Mouse (Mus musculus) hindbrain, embryonic 12.5 days (tissue): ENCODE data around the gene Cmtm3. TPM values are rescaled to one million over a fixed set of nuclear protein-coding genes. Genes with fewer than 3 reads are reported as not detected.

Experiments
- ATAC-seq: fragments of 200-750 bp; cut with Nextera tagmentation; 2 replicates; pipeline ENCODE4 v1.8.0; 2017; ENCODE audit warnings: moderate TSS enrichment; ENCODE audit not compliant: low FRiP score
- H3K27ac ChIP-seq: fragments of 300-500 bp; sonication (generic); 2 replicates; pipeline ENCODE4 v1.5.1; 2016; ENCODE audit warnings: mild to moderate bottlenecking
- H3K27me3 ChIP-seq: fragments of 300-500 bp; sonication (generic); 2 replicates; pipeline ENCODE4 v1.6.1; 2016; ENCODE audit warnings: mild to moderate bottlenecking
- H3K36me3 ChIP-seq: fragments of 300-500 bp; sonication (generic); 2 replicates; pipeline ENCODE4 v1.6.1; 2016; ENCODE audit warnings: mild to moderate bottlenecking
- H3K4me1 ChIP-seq: fragments of 300-500 bp; sonication (generic); 2 replicates; pipeline ENCODE4 v1.6.1; 2016
- H3K4me2 ChIP-seq: fragments of 300-500 bp; sonication (generic); replicated peaks from 2 replicates; pipeline ENCODE4 v1.6.1; 2016; ENCODE audit warnings: mild to moderate bottlenecking
- H3K4me3 ChIP-seq: fragments of 300-500 bp; sonication (generic); 2 replicates; pipeline ENCODE4 v1.5.1; 2016; ENCODE audit warnings: mild to moderate bottlenecking
- H3K9ac ChIP-seq: fragments of 300-500 bp; sonication (generic); 2 replicates; pipeline ENCODE4 v1.6.1; 2016; ENCODE audit warnings: mild to moderate bottlenecking, moderate library complexity
- H3K9me3 ChIP-seq: fragments of 300-500 bp; sonication (generic); replicated peaks from 2 replicates; pipeline ENCODE4 v1.6.1; 2016; ENCODE audit warnings: mild to moderate bottlenecking
- WGBS: fragments of 180-500 bp; shearing (Covaris S2); methylation state at CpG from one replicate; pipeline ENCODE4 v1.1.7; 2016; 5-methylcytosine and 5-hydroxymethylcytosine counted together
- polyA plus RNA-seq: library from polyadenylated mRNA; unstranded; fragments of >200 nt; fragmentation: Nextera tagmentation; extraction: Ambion mirVana; gene quantifications from 2 replicates; pipeline ENCODE4 v1.2.1, GENCODE M21; 2016

Cmtm3 gene
- polyA plus RNA-seq, 1 experiment from 2014 or later = 84.4 TPM

GRCm38 (mm10) chr8:104374269-104374668, 35.1 kb downstream of the Cmtm3 start:
- H3K4me3 ChIP-seq = no peak overlapping the region
- H3K27me3 ChIP-seq = no peaks in the 10 kb centered on the region
- peaks cover 27% of the 10 kb centered on the region for H3K4me1 ChIP-seq
- H3K36me3 ChIP-seq = no peaks in the 10 kb centered on the region
- ATAC-seq = no peak
- no peak overlapping the region for H3K27ac ChIP-seq
- no peak overlapping the region for H3K4me2 ChIP-seq
- H3K9me3 ChIP-seq = no peaks in the 10 kb centered on the region
- 59% methylated on average over 11 of the region's 11 CpGs for WGBS
- no peak overlapping the region for H3K9ac ChIP-seq

GRCm38 (mm10) chr8:104374864-104375846, 35.9 kb downstream of the Cmtm3 start:
- ATAC-seq = no peak
- no peak overlapping the region for H3K27ac ChIP-seq

GRCm38 (mm10) chr8:104375959-104376358, 36.7 kb downstream of the Cmtm3 start:
- Histone ChIP-seq H3K9me3 (no peaks in the 10 kb centered on the region), H3K36me3 (no peaks in the 10 kb centered on the region), H3K27me3 (no peaks in the 10 kb centered on the region), H3K4me3 (no peak overlapping the region), H3K4me1 (peaks cover 25% of the 10 kb centered on the region), H3K9ac (no peak overlapping the region; the same call in 1 of the 2 replicates), H3K27ac (0 out of 2 replicates have a peak overlapping the region, but pooled peaks have one; percentile 17), H3K4me2 (no peak overlapping the region)
- ATAC-seq = no peak
- WGBS = 45% methylated on average over 5 of the region's 5 CpGs

More at GRCm38 (mm10) chr8:104374864-104375846, 35.9 kb downstream of the Cmtm3 start:
- Histone ChIP-seq H3K4me3 (no peak overlapping the region), H3K9ac (no peak overlapping the region; the same call in 1 of the 2 replicates), H3K27me3 (no peaks in the 10 kb centered on the region), H3K4me2 (no peak overlapping the region), H3K36me3 (no peaks in the 10 kb centered on the region), H3K9me3 (no peaks in the 10 kb centered on the region), H3K4me1 (peaks cover 25% of the 10 kb centered on the region)
- WGBS = 48% methylated on average over 14 of the region's 14 CpGs

DNA sequence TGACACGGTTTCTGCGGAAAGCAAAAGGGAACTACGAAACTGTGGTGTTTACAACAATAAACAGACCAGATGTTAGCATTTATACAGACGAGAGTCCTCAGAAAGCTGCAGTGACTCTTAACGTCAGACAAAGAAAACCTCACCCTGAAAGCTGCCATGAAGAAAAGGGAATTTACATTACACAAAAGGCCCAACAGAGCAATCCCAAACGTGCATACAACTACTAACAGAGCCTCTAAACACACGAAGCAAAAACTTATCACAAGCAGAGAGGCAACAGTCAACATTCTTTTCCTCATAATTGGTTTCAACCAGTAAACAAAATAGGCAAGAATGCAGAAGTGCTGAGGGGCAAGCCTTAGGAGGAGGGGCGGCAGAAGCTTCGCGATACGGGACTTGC, 37.5 kb downstream of the Cmtm3 start:
- Histone ChIP-seq H3K27ac (no peak overlapping the region), H3K4me2 (no peak overlapping the region), H3K36me3 (no peaks in the 10 kb centered on the region), H3K4me3 (no peak overlapping the region), H3K27me3 (no peaks in the 10 kb centered on the region), H3K9me3 (no peaks in the 10 kb centered on the region), H3K4me1 (peaks cover 25% of the 10 kb centered on the region), H3K9ac (no peak overlapping the region)
- WGBS = 42% methylated on average over 11 of the region's 11 CpGs
- ATAC-seq = no peak

- ATAC-seq = no peak
- 35% methylated on average over 10 of the region's 10 CpGs for WGBS
- H3K27ac ChIP-seq = no peak overlapping the region
- H3K4me3 ChIP-seq = no peak overlapping the region
- H3K36me3 ChIP-seq = no peaks in the 10 kb centered on the region
- no peak overlapping the region for H3K4me2 ChIP-seq
- no peaks in the 10 kb centered on the region for H3K27me3 ChIP-seq
- no peaks in the 10 kb centered on the region for H3K9me3 ChIP-seq
- H3K9ac ChIP-seq = no peak overlapping the region
- peaks cover 33% of the 10 kb centered on the region for H3K4me1 ChIP-seq
These were observed 40.2 kb downstream of the Cmtm3 start for GRCm38 (mm10) chr8:104379301-104379836.

GRCm38 (mm10) chr8:104380269-104380668, 41.1 kb downstream of the Cmtm3 start:
- no peak overlapping the region for H3K4me2 ChIP-seq

DNA sequence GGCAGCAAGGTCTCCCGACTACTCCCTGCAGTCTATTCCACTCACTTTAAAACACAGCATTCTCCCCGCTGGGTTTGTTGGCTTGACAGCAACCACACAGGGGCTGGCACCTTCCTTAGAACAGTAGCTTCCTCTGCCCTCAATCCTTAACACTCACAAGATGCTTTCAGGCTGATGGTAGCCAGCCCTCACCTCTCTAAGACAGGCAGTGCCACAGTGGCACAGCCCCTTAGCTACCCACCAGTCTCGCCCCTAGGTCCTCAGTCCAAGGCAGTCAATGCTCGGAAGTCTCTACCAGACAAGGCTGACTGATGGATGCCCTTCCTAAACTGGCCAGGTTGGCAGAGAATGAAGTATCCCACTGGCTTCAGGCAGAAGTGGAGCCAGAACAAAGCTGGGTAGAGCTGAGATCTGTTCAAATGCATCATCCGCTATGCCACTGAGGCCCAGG, 41.8 kb downstream of the Cmtm3 start:
- Histone ChIP-seq H3K27ac (no peak overlapping the region), H3K4me2 (no peak overlapping the region), H3K9ac (no peak overlapping the region), H3K36me3 (no peaks in the 10 kb centered on the region), H3K9me3 (no peaks in the 10 kb centered on the region), H3K4me1 (peaks cover 20% of the 10 kb centered on the region), H3K4me3 (no peak overlapping the region), H3K27me3 (no peaks in the 10 kb centered on the region)
- WGBS = 83% methylated on average over 5 of the region's 5 CpGs
- ATAC-seq = no peak

More at GRCm38 (mm10) chr8:104380269-104380668, 41.1 kb downstream of the Cmtm3 start:
- Histone ChIP-seq H3K36me3 (no peaks in the 10 kb centered on the region), H3K4me3 (no peak overlapping the region), H3K4me1 (peaks cover 26% of the 10 kb centered on the region), H3K9me3 (no peaks in the 10 kb centered on the region), H3K27ac (no peak overlapping the region), H3K27me3 (no peaks in the 10 kb centered on the region), H3K9ac (no peak overlapping the region)
- no peak for ATAC-seq
- WGBS = 94% methylated on average over 7 of the region's 7 CpGs

DNA sequence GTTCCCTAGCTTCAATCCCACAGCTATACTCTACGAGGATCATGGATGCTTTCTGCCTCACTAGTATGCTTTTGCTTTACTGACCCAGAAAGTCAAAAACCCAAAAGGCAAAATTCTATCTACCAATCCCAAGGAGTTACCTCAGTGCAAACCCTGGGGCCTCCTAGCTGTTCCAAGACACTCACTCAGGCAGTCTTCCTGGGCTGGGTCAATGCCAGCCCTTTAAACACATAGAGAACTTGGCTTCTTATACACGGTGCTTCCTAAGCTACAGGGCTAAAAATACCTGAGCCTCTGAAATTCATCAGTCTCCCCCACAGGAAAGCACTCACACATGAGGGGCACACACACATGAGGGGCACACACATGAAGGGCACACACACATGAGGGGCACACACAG, 44.1 kb downstream of the Cmtm3 start:
- Histone ChIP-seq H3K4me2 (no peak overlapping the region), H3K4me1 (peaks cover 37% of the 10 kb centered on the region), H3K27me3 (no peaks in the 10 kb centered on the region), H3K27ac (no peak overlapping the region), H3K9me3 (no peaks in the 10 kb centered on the region), H3K36me3 (no peaks in the 10 kb centered on the region), H3K4me3 (no peak overlapping the region), H3K9ac (no peak overlapping the region)
- 74% methylated on average over 2 of the region's 2 CpGs for WGBS
- no peak for ATAC-seq

DNA sequence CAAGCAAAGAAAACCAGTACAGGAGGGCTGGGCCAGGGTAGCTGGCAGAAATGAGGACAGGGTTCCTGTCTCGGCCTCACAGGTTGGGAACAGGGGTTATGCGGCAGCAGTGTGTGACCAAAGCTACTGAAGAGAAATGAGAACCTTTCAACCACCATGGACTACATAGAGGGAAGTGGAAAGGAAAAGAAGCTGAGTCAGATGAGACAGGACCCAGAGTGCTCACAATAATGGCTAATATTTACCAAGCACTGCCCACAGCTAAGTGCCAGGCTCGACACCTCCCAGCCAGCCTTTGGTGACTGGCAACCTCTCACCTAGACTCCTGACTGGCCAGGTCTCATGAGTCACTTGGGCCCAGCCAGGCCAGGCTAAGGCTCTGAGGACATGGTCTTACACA, 44.8 kb downstream of the Cmtm3 start:
- no peak overlapping the region for H3K4me3 ChIP-seq
- WGBS = 74% methylated on average over 3 of the region's 3 CpGs
- no peaks in the 10 kb centered on the region for H3K36me3 ChIP-seq
- no peak for ATAC-seq
- H3K27ac ChIP-seq = no peak overlapping the region
- H3K4me2 ChIP-seq = no peak overlapping the region
- H3K4me1 ChIP-seq = peaks cover 37% of the 10 kb centered on the region
- no peaks in the 10 kb centered on the region for H3K9me3 ChIP-seq
- H3K9ac ChIP-seq = no peak overlapping the region
- H3K27me3 ChIP-seq = no peaks in the 10 kb centered on the region

- no peaks in the 10 kb centered on the region for H3K27me3 ChIP-seq
- no peaks in the 10 kb centered on the region for H3K36me3 ChIP-seq
- H3K9ac ChIP-seq = no peak overlapping the region
- no peak overlapping the region for H3K4me2 ChIP-seq
- no peaks in the 10 kb centered on the region for H3K9me3 ChIP-seq
- 24% methylated on average over 4 of the region's 4 CpGs for WGBS
- no peak for ATAC-seq
- H3K27ac ChIP-seq = no peak overlapping the region
- no peak overlapping the region for H3K4me3 ChIP-seq
- peaks cover 34% of the 10 kb centered on the region for H3K4me1 ChIP-seq
These were observed 47.5 kb downstream of the Cmtm3 start for GRCm38 (mm10) chr8:104386693-104387092.

- 54% methylated on average over 7 of the region's 7 CpGs for WGBS
These were observed 48.3 kb downstream of the Cmtm3 start for GRCm38 (mm10) chr8:104387501-104387900.

GRCm38 (mm10) chr8:104387980-104388379, 48.8 kb downstream of the Cmtm3 start:
- no peak overlapping the region for H3K4me2 ChIP-seq
- H3K36me3 ChIP-seq = no peaks in the 10 kb centered on the region
- no peaks in the 10 kb centered on the region for H3K9me3 ChIP-seq
- no peak overlapping the region for H3K27ac ChIP-seq
- no peak overlapping the region for H3K4me3 ChIP-seq
- ATAC-seq = no peak
- no peak overlapping the region for H3K9ac ChIP-seq
- WGBS = 83% methylated on average over 2 of the region's 2 CpGs
- H3K4me1 ChIP-seq = peaks cover 27% of the 10 kb centered on the region
- H3K27me3 ChIP-seq = no peaks in the 10 kb centered on the region

More at GRCm38 (mm10) chr8:104387501-104387900, 48.3 kb downstream of the Cmtm3 start:
- H3K4me3 ChIP-seq = no peak overlapping the region
- peaks cover 31% of the 10 kb centered on the region for H3K4me1 ChIP-seq
- no peaks in the 10 kb centered on the region for H3K9me3 ChIP-seq
- no peak overlapping the region for H3K4me2 ChIP-seq
- no peak overlapping the region for H3K9ac ChIP-seq
- H3K36me3 ChIP-seq = no peaks in the 10 kb centered on the region
- no peak for ATAC-seq
- no peaks in the 10 kb centered on the region for H3K27me3 ChIP-seq
- H3K27ac ChIP-seq = no peak overlapping the region
